Mouse (Mus musculus) activated CD4-positive, CD25-positive, alpha-beta regulatory T cell (primary cell): ENCODE data around the gene Gm4567. TPM values are rescaled to one million over a fixed set of nuclear protein-coding genes. Genes with fewer than 3 reads are reported as not detected.

Experiments
- polyA plus RNA-seq, 2 experiments: library from polyadenylated mRNA; unstranded; fragments of 100-300 nt; shearing (Covaris generic); gene quantifications; one replicate each; pipeline ENCODE4 v1.2.1; 2017

Gene Gm4567
- polyA plus RNA-seq, result under 1 TPM in 1 of 2 experiments, not detected in 1; 0.27 TPM

GRCm38 (mm10) chr7:22719610-22720009, at the start of gene Gm4567:
Gm4567 (minus strand) TSS chr7:22719710.

DNA sequence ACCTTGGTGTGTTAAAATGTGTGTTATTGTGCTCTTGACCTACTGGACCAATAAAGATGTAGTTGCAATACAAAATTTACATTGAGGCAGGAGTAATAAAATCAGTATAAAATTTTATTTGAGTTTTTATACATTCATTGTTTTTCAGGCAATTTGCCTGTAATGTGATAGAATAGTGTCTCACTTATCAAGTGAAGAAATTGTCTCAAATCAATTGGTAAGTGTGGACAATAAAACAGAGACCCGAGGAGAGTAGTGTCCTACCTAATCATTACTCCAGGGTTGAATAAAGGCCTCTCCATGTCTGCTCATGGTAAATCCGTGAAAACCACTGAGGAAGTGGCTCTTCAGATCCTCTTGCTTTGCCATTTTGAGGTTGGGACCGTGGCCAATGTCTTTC, 41.9 kb upstream of the Gm4567 start, which contains the start of gene Vmn1r157:
Gene Vmn1r157, plus strand, starts transcription at position 301 of the 400 bp plus-strand sequence.

GRCm38 (mm10) chr7:22692217-22692616, 27.3 kb downstream of the Gm4567 start, which contains the start of gene Gm8693:
Gm8693 (minus strand) TSS chr7:22692317.

Other genes with a start within 250 kb of the Gm4567 start
- gene Vmn1r151, start 220.0 kb downstream of the Gm4567 start, polyA plus RNA-seq, result not detected
- gene Vmn1r152, start 196.7 kb downstream of the Gm4567 start, polyA plus RNA-seq, result under 1 TPM in 1 of 2 experiments, not detected in 1; 0.41 TPM
- not detected for gene Gm8677, start 184.8 kb downstream of the Gm4567 start, polyA plus RNA-seq
- not detected for gene Gm4201, start 154.4 kb downstream of the Gm4567 start, polyA plus RNA-seq
- under 1 TPM in 1 of 2 experiments, not detected in 1; 0.36 TPM for gene Gm4565, start 131.6 kb downstream of the Gm4567 start, polyA plus RNA-seq
- under 1 TPM; 0.27 to 0.29 TPM for gene Vmn1r155, start 61.7 kb downstream of the Gm4567 start, polyA plus RNA-seq
- gene Gm8693, start 27.4 kb downstream of the Gm4567 start, polyA plus RNA-seq, result not detected
- 1 to 10 TPM in 1 of 2 experiments, not detected in 1; 1.1 TPM for gene Vmn1r157, start 42.0 kb upstream of the Gm4567 start, polyA plus RNA-seq
- gene Vmn1r158, start 71.1 kb upstream of the Gm4567 start, polyA plus RNA-seq, result under 1 TPM in 1 of 2 experiments, not detected in 1; 0.31 TPM
- not detected for gene Vmn1r159, start 123.9 kb upstream of the Gm4567 start, polyA plus RNA-seq
- gene Vmn1r160, start 151.5 kb upstream of the Gm4567 start, polyA plus RNA-seq, result not detected